Mouse (Mus musculus): Measurements from ENCODE around the gene Gbgt1. TPM values are rescaled to one million over a fixed set of nuclear protein-coding genes. Genes with fewer than 3 reads are reported as not detected.

The Gbgt1 gene
- total and polyA plus RNA-seq, 2 experiments, result 0.65 to 0.86 TPM

- H3K27ac ChIP-seq (replicated peaks; ENCODE audit: insufficient read depth, low read depth, low read length), result no peak overlapping the region
- no peaks in the 10 kb centered on the region for H3K27me3 ChIP-seq (ENCODE audit: control insufficient read depth, insufficient read depth, low read length)
- no peaks in the 10 kb centered on the region for H3K36me3 ChIP-seq (ENCODE audit: control insufficient read depth, insufficient read depth, low read length)
- 58% methylated on average over 8 of the region's 8 CpGs for WGBS
- TF ChIP-seq CTCF (IDR thresholded peaks at IDR 0.05; ENCODE audit: low read depth, low read length) (no peak), POLR2A (IDR thresholded peaks at IDR 0.05; ENCODE audit: extremely low read depth, insufficient read depth, low read length) (no peak)
- H3K79me2 ChIP-seq (ENCODE audit: control insufficient read depth, insufficient read depth, low read length), result no peaks in the 10 kb centered on the region
- H3K4me1 ChIP-seq (ENCODE audit: control insufficient read depth, insufficient read depth, low read length), result 0 out of 2 replicates have a peak, but pooled peaks cover 2% of the 10 kb centered on the region
- no peak overlapping the region for H3K9ac ChIP-seq (ENCODE audit: low read depth, low read length)
- DNase-seq (ENCODE audit: extremely low read depth, low read depth, low spot score), result peak; percentile 20
- H3K4me3 ChIP-seq (ENCODE audit: insufficient read depth, low read depth, low read length), result no peak overlapping the region
Measured at GRCm38 (mm10) chr2:28543894-28544293, 47.2 kb downstream of the Gbgt1 start.

- no peaks in the 10 kb centered on the region for H3K4me1 ChIP-seq (ENCODE audit: control insufficient read depth, insufficient read depth, low read length)
Measured at GRCm38 (mm10) chr2:28545976-28546375, 49.3 kb downstream of the Gbgt1 start.

GRCm38 (mm10) chr2:28546560-28546959, 49.9 kb downstream of the Gbgt1 start:
- Histone ChIP-seq H3K27me3 (ENCODE audit: control insufficient read depth, insufficient read depth, low read length) (no peaks in the 10 kb centered on the region), H3K9ac (ENCODE audit: low read depth, low read length) (no peak overlapping the region), H3K79me2 (ENCODE audit: control insufficient read depth, insufficient read depth, low read length) (no peaks in the 10 kb centered on the region), H3K4me3 (ENCODE audit: insufficient read depth, low read depth, low read length) (no peak overlapping the region), H3K27ac (replicated peaks; ENCODE audit: insufficient read depth, low read depth, low read length) (no peak overlapping the region), H3K4me1 (ENCODE audit: control insufficient read depth, insufficient read depth, low read length) (no peaks in the 10 kb centered on the region), H3K36me3 (ENCODE audit: control insufficient read depth, insufficient read depth, low read length) (no peaks in the 10 kb centered on the region)
- 90% methylated on average over 6 of the region's 6 CpGs for WGBS
- DNase-seq (ENCODE audit: extremely low read depth, low read depth, low spot score), result no peak
- no peak for TF ChIP-seq CTCF (IDR thresholded peaks at IDR 0.05; ENCODE audit: low read depth, low read length)
- no peak for TF ChIP-seq POLR2A (IDR thresholded peaks at IDR 0.05; ENCODE audit: extremely low read depth, insufficient read depth, low read length)

More at GRCm38 (mm10) chr2:28545976-28546375, 49.3 kb downstream of the Gbgt1 start:
- H3K79me2 ChIP-seq (ENCODE audit: control insufficient read depth, insufficient read depth, low read length), result no peaks in the 10 kb centered on the region
- TF ChIP-seq POLR2A (IDR thresholded peaks at IDR 0.05; ENCODE audit: extremely low read depth, insufficient read depth, low read length), result no peak
- TF ChIP-seq CTCF (IDR thresholded peaks at IDR 0.05; ENCODE audit: low read depth, low read length), result no peak
- no peaks in the 10 kb centered on the region for H3K36me3 ChIP-seq (ENCODE audit: control insufficient read depth, insufficient read depth, low read length)
- H3K27ac ChIP-seq (replicated peaks; ENCODE audit: insufficient read depth, low read depth, low read length), result no peak overlapping the region
- H3K9ac ChIP-seq (ENCODE audit: low read depth, low read length), result no peak overlapping the region
- H3K27me3 ChIP-seq (ENCODE audit: control insufficient read depth, insufficient read depth, low read length), result no peaks in the 10 kb centered on the region
- no peak for DNase-seq (ENCODE audit: extremely low read depth, low read depth, low spot score)
- no peak overlapping the region for H3K4me3 ChIP-seq (ENCODE audit: insufficient read depth, low read depth, low read length)

- Histone ChIP-seq H3K27ac (replicated peaks; ENCODE audit: insufficient read depth, low read depth, low read length) (no peak overlapping the region), H3K4me1 (ENCODE audit: control insufficient read depth, insufficient read depth, low read length) (no peaks in the 10 kb centered on the region), H3K27me3 (ENCODE audit: control insufficient read depth, insufficient read depth, low read length) (no peaks in the 10 kb centered on the region), H3K79me2 (ENCODE audit: control insufficient read depth, insufficient read depth, low read length) (no peaks in the 10 kb centered on the region), H3K4me3 (ENCODE audit: insufficient read depth, low read depth, low read length) (no peak overlapping the region), H3K9ac (ENCODE audit: low read depth, low read length) (no peak overlapping the region), H3K36me3 (ENCODE audit: control insufficient read depth, insufficient read depth, low read length) (no peaks in the 10 kb centered on the region)
- 49% methylated on average over 11 of the region's 11 CpGs for WGBS
- TF ChIP-seq POLR2A (IDR thresholded peaks at IDR 0.05; ENCODE audit: extremely low read depth, insufficient read depth, low read length), result no peak
- peak; percentile 98 for TF ChIP-seq CTCF (IDR thresholded peaks at IDR 0.05; ENCODE audit: low read depth, low read length)
- peak; percentile 45 for DNase-seq (ENCODE audit: extremely low read depth, low read depth, low spot score)
Measured at GRCm38 (mm10) chr2:28547237-28548172, 50.8 kb downstream of the Gbgt1 start.

GRCm38 (mm10) chr2:28549157-28549556, 52.5 kb downstream of the Gbgt1 start:
- 91% methylated on average over 13 of the region's 13 CpGs for WGBS
- TF ChIP-seq POLR2A (IDR thresholded peaks at IDR 0.05; ENCODE audit: extremely low read depth, insufficient read depth, low read length), result no peak
- H3K27ac ChIP-seq (replicated peaks; ENCODE audit: insufficient read depth, low read depth, low read length), result no peak overlapping the region
- no peaks in the 10 kb centered on the region for H3K36me3 ChIP-seq (ENCODE audit: control insufficient read depth, insufficient read depth, low read length)
- DNase-seq (ENCODE audit: extremely low read depth, low read depth, low spot score), result no peak
- no peaks in the 10 kb centered on the region for H3K27me3 ChIP-seq (ENCODE audit: control insufficient read depth, insufficient read depth, low read length)
- H3K4me3 ChIP-seq (ENCODE audit: insufficient read depth, low read depth, low read length), result no peak overlapping the region
- H3K9ac ChIP-seq (ENCODE audit: low read depth, low read length), result no peak overlapping the region
- H3K4me1 ChIP-seq (ENCODE audit: control insufficient read depth, insufficient read depth, low read length), result no peaks in the 10 kb centered on the region
- H3K79me2 ChIP-seq (ENCODE audit: control insufficient read depth, insufficient read depth, low read length), result no peaks in the 10 kb centered on the region

- DNase-seq (ENCODE audit: extremely low read depth, low read depth, low spot score), result no peak
- no peaks in the 10 kb centered on the region for H3K79me2 ChIP-seq (ENCODE audit: control insufficient read depth, insufficient read depth, low read length)
- WGBS, result 86% methylated on average over 5 of the region's 5 CpGs
- H3K4me3 ChIP-seq (ENCODE audit: insufficient read depth, low read depth, low read length), result no peak overlapping the region
- no peaks in the 10 kb centered on the region for H3K4me1 ChIP-seq (ENCODE audit: control insufficient read depth, insufficient read depth, low read length)
- H3K27ac ChIP-seq (replicated peaks; ENCODE audit: insufficient read depth, low read depth, low read length), result no peak overlapping the region
- no peak for TF ChIP-seq POLR2A (IDR thresholded peaks at IDR 0.05; ENCODE audit: extremely low read depth, insufficient read depth, low read length)
- no peak for TF ChIP-seq CTCF (IDR thresholded peaks at IDR 0.05; ENCODE audit: low read depth, low read length)
- H3K27me3 ChIP-seq (ENCODE audit: control insufficient read depth, insufficient read depth, low read length), result no peaks in the 10 kb centered on the region
- H3K9ac ChIP-seq (ENCODE audit: low read depth, low read length), result no peak overlapping the region
- H3K36me3 ChIP-seq (ENCODE audit: control insufficient read depth, insufficient read depth, low read length), result no peaks in the 10 kb centered on the region
Measured at GRCm38 (mm10) chr2:28552301-28552700, 55.6 kb downstream of the Gbgt1 start.

Other genes starting within 250 kb of the Gbgt1 start
- gene Ppp1r26, start 50.1 kb upstream of the Gbgt1 start, total RNA-seq (2014; rRNA removed), result 0.07 and 0.09 TPM in 2 replicates
- 0.07 and 0.10 TPM in 2 replicates for gene Ppp1r26, start 50.1 kb upstream of the Gbgt1 start, polyA plus RNA-seq (2012; rRNA removed)
- 0.28 TPM in 1 of 2 replicates, not detected in the other for gene 1700007K13Rik, start 30.6 kb upstream of the Gbgt1 start, total RNA-seq (2014; rRNA removed)
- not detected in 2 replicates for gene 1700007K13Rik, start 30.6 kb upstream of the Gbgt1 start, polyA plus RNA-seq (2012; rRNA removed)
- 10.9 and 14.3 TPM in 2 replicates for gene Mrps2, start 28.8 kb upstream of the Gbgt1 start, total RNA-seq (2014; rRNA removed)
- 51.5 and 52.3 TPM in 2 replicates for gene Mrps2, start 28.8 kb upstream of the Gbgt1 start, polyA plus RNA-seq (2012; rRNA removed)
- not detected in 2 replicates for gene Gm10134, start 9.2 kb downstream of the Gbgt1 start, total RNA-seq (2014; rRNA removed)
- gene Gm10134, start 9.2 kb downstream of the Gbgt1 start, polyA plus RNA-seq (2012; rRNA removed), result not detected in 2 replicates
- 1.1 and 1.7 TPM in 2 replicates for gene Ralgds, start 16.2 kb downstream of the Gbgt1 start, total RNA-seq (2014; rRNA removed)
- 1.5 and 3.0 TPM in 2 replicates for gene Ralgds, start 16.2 kb downstream of the Gbgt1 start, polyA plus RNA-seq (2012; rRNA removed)
- gene Cel, start 66.5 kb downstream of the Gbgt1 start, total RNA-seq (2014; rRNA removed), result 19.2 and 70.5 TPM in 2 replicates
- 0.11 and 0.37 TPM in 2 replicates for gene Cel, start 66.5 kb downstream of the Gbgt1 start, polyA plus RNA-seq (2012; rRNA removed)
- gene Gtf3c5, start 86.9 kb downstream of the Gbgt1 start, total RNA-seq (2014; rRNA removed), result 2.9 and 3.1 TPM in 2 replicates
- 7.8 and 9.0 TPM in 2 replicates for gene Gtf3c5, start 86.9 kb downstream of the Gbgt1 start, polyA plus RNA-seq (2012; rRNA removed)
- not detected in 2 replicates for gene Gfi1b, start 125.1 kb downstream of the Gbgt1 start, total RNA-seq (2014; rRNA removed)
- not detected in 2 replicates for gene Gfi1b, start 125.1 kb downstream of the Gbgt1 start, polyA plus RNA-seq (2012; rRNA removed)
- 14.4 and 19.8 TPM in 2 replicates for gene Tsc1, start 144.3 kb downstream of the Gbgt1 start, total RNA-seq (2014; rRNA removed)
- 8.6 and 10.0 TPM in 2 replicates for gene Tsc1, start 144.3 kb downstream of the Gbgt1 start, polyA plus RNA-seq (2012; rRNA removed)
- gene Spaca9, start 202.8 kb downstream of the Gbgt1 start, total RNA-seq (2014; rRNA removed), result 0.60 TPM in 1 of 2 replicates, not detected in the other
- 0.16 and 0.26 TPM in 2 replicates for gene Spaca9, start 202.8 kb downstream of the Gbgt1 start, polyA plus RNA-seq (2012; rRNA removed)
- not detected in 2 replicates for gene Ak8, start 203.3 kb downstream of the Gbgt1 start, total RNA-seq (2014; rRNA removed)
- 0.09 TPM in 1 of 2 replicates, not detected in the other for gene Ak8, start 203.3 kb downstream of the Gbgt1 start, polyA plus RNA-seq (2012; rRNA removed)

Data from liver, adult 2 months (tissue).